Mouse (Mus musculus): ENCODE measurements around the gene Ccdc62. TPM values are rescaled to one million over a fixed set of nuclear protein-coding genes. Genes with fewer than 3 reads are reported as not detected.

Ccdc62 gene
- total RNA-seq, 2 experiments from 2014 or later, result 2.9 to 4.1 TPM

DNA sequence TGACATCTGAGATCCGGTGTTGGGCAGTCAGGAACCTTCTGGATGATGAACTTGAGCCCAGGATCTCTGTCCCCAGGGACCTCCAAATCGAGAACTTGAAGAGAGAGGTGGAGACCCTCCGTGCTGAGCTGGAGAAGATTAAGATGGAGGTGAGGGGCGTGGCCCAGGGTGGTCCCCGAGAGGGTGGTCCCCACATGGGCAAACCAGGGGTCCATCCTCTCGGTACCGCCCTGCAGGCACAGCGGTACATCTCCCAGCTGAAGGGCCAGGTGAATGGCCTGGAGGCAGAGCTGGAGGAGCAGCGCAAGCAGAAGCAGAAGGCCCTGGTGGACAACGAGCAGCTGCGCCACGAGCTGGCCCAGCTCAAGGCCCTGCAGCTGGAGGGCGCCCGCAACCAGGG, 66.2 kb downstream of the Ccdc62 start:
- peak overlapping the region; percentile 12 for H3K27ac ChIP-seq
- no peak for TF ChIP-seq CTCF (IDR thresholded peaks at IDR 0.05)
- no peak overlapping the region for H3K4me3 ChIP-seq

DNA sequence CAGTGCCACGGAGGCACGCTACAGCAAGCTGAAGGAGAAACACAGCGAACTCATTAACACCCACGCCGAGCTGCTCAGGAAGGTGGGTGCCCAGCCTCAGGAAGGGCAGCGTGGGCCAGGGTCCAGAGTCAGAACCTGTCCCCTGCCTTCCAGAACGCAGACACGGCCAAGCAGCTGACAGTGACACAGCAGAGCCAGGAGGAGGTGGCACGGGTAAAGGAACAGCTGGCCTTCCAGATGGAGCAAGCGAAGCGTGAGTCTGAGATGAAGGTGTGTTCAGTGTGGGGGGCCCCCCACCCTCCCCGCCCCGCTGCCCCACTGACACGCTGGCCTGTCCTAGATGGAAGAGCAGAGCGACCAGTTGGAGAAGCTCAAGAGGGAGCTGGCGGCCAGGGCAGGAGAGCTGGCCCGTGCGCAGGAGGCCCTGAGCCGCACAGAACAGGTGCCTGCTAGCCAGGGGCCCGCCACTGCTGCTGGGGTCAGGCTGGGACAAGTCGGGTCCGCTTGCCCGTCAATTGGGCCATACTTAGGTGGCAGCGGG, 66.8 kb downstream of the Ccdc62 start:
- intact Hi-C loops (cut with DNase I), result loop anchor here (5.0 kb wide), 1 partner anchor 170 kb away; no protein-coding TSS in a partner anchor
- peak in 1 of 2 experiments; percentile 44 for DNase-seq (ENCODE audit: extremely low spot score in 1 of 2, low spot score in 2 of 2)

More for the DNA sequence above, 66.2 kb downstream of the Ccdc62 start:
- intact Hi-C loops (cut with DNase I), result loop anchor here (5.0 kb wide), 1 partner anchor 169 kb away; no protein-coding TSS in a partner anchor
- DNase-seq (ENCODE audit: extremely low spot score in 1 of 2, low spot score in 2 of 2), result no peak

DNA sequence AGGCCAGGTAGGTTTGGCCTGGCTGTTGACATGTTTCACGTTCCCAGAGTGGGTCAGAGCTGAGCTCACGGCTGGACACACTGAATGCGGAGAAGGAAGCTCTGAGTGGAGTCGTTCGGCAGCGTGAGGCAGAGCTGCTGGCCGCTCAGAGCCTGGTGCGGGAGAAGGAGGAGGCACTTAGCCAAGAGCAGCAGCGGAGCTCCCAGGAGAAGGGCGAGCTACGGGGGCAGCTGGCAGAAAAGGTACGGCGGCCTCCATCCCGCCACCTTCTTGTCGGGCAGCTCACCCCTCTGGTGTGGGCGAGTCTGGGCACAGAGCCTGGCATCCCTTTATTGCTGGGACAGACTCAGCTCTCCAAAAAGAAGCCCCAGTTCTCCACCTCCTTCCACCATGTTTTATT, 67.3 kb downstream of the Ccdc62 start:
- intact Hi-C loops (cut with DNase I), result loop anchor here (5.0 kb wide), 1 partner anchor 171 kb away; no protein-coding TSS in a partner anchor
- Histone ChIP-seq H3K27ac (peak overlapping the region; percentile 64), H3K4me3 (no peak overlapping the region)
- TF ChIP-seq CTCF (IDR thresholded peaks at IDR 0.05), result no peak
- peak in 1 of 2 experiments; percentile 74 for DNase-seq (ENCODE audit: extremely low spot score in 1 of 2, low spot score in 2 of 2)

More for the DNA sequence above, 66.8 kb downstream of the Ccdc62 start:
- peak overlapping the region; percentile 64 for H3K27ac ChIP-seq
- no peak for TF ChIP-seq CTCF (IDR thresholded peaks at IDR 0.05)
- no peak overlapping the region for H3K4me3 ChIP-seq

DNA sequence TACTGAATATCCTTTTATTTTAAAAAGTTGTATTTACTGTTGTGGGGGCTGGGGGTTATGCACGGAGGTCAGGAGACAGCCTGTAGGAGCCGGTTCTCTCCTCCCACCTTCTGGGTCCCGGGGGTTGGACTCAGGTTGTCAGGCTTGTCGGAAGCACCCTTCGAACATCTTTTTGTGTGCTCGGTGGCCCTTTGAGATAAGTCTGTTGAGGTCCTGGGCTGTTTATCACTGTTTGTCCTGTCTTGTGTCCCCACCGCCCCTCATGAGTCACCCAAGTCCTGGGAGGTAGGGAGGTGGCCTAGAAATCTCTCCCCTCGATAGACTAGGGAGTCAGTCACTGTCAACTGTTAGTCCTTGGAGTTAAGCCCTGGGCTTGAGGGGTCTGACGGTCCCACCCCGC, 67.9 kb downstream of the Ccdc62 start:
- intact Hi-C loops (cut with DNase I), result loop anchor here (5.0 kb wide), 1 partner anchor 171 kb away; no protein-coding TSS in a partner anchor
- no peak for DNase-seq (ENCODE audit: extremely low spot score in 1 of 2, low spot score in 2 of 2)
- Histone ChIP-seq H3K4me3 (no peak overlapping the region), H3K27ac (peak overlapping the region; percentile 64; the same call in 1 of the 2 replicates)
- no peak for TF ChIP-seq CTCF (IDR thresholded peaks at IDR 0.05)

DNA sequence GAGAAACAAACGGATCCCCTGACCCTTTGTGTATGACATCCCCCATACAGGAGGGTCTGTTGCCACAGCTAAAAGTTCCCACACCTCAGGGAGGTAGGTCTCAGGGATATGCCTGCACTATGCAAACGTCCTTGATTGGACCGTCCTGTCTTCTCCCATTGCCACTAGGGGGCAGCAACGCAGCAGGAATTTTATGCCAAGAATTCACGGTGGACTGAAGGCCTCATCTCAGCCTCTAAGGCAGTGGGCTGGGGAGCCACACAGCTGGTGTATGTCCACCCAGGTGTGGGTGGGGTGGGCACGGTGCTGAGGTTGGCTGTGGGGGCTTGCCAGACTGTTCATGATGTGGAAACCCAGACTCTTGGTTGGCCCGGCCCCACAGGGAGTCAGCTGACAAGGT, 70.3 kb downstream of the Ccdc62 start:
- DNase-seq (ENCODE audit: extremely low spot score in 1 of 2, low spot score in 2 of 2), result peak; percentile 85 to 93
- intact Hi-C loops (cut with DNase I), result loop anchor here (1.0 to 10.0 kb wide), 2 partner anchors 84 to 284 kb away; no protein-coding TSS in a partner anchor
- TF ChIP-seq CTCF (IDR thresholded peaks at IDR 0.05), result peak; percentile 94

DNA sequence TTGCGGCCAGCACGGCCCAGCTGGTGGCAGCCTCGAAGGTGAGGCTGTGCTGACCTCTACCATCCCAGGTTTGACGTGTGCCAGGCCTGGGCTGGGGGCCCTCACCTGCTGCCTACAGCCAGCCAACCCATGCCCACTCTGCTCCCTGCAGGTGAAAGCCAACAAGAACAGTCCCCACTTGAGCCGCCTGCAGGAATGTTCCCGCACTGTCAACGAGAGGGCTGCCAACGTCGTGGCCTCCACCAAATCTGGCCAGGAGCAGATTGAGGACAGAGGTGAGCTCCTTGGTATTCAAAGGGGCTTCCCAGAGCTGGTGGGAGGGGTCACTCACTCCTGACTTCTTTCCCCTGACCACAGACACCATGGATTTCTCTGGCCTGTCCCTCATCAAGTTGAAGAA, 70.8 kb downstream of the Ccdc62 start:
- intact Hi-C loops (cut with DNase I), result loop anchor here (10.0 kb wide), 1 partner anchor 284 kb away; no protein-coding TSS in a partner anchor
- Histone ChIP-seq H3K27ac (peak overlapping the region; percentile 51; the same call in 1 of the 2 replicates), H3K4me3 (no peak overlapping the region)
- no peak for TF ChIP-seq CTCF (IDR thresholded peaks at IDR 0.05)
- no peak for DNase-seq (ENCODE audit: extremely low spot score in 1 of 2, low spot score in 2 of 2)

More for the DNA sequence above, 70.3 kb downstream of the Ccdc62 start:
- H3K27ac ChIP-seq, result no peak overlapping the region
- no peak overlapping the region for H3K4me3 ChIP-seq

DNA sequence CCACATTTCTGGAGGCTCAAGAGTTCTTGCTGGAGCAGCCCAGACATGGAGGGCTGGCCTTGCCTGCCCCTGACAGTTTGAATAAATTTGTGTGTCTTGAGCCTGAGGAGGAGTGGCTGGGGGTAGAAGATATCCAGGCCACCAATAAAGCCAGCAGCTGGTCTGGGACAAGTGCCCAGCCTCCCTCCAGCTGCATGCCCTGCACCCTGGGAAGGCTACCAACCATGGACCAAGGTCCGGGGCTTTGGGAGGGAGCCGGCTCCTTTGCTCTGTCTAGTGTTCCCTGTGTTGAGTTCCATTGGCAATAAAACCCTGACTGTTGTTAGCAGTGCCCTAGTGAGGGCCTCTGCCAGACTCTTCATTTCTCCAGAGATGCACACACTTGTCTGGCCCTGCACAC, 72.4 kb downstream of the Ccdc62 start:
- DNase-seq (ENCODE audit: extremely low spot score in 1 of 2, low spot score in 2 of 2), result peak in 1 of 2 experiments; percentile 56
- no peak overlapping the region for H3K4me3 ChIP-seq
- intact Hi-C loops (cut with DNase I), result loop anchor here (10.0 kb wide), 1 partner anchor 282 kb away; no protein-coding TSS in a partner anchor
- TF ChIP-seq CTCF (IDR thresholded peaks at IDR 0.05), result no peak
- H3K27ac ChIP-seq, result peak overlapping the region; percentile 29

DNA sequence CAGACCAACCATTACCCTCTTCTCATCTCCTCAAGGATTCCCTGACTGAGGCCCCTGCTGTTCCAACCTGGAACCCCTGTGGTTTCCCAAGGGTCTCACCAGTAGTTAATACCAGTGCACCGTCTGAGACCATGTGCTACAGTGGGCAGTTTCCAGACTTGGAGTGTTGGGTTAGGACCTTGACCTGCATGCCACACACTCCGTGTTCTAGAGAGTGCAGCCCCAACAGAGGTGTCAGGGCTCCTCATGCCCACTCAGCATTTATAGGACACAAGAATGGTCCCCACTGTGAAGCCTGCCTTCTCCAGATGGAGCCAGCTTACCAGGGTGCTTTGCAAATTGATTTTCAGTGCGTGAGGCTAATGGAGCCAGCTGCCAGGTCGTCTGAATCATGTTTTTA, 72.9 kb downstream of the Ccdc62 start:
- H3K4me3 ChIP-seq, result no peak overlapping the region
- H3K27ac ChIP-seq, result peak overlapping the region; percentile 29; the same call in 1 of the 2 replicates
- no peak for TF ChIP-seq CTCF (IDR thresholded peaks at IDR 0.05)
- DNase-seq (ENCODE audit: extremely low spot score in 1 of 2, low spot score in 2 of 2), result no peak
- intact Hi-C loops (cut with DNase I), result loop anchor here (10.0 kb wide), 1 partner anchor 281 kb away; no protein-coding TSS in a partner anchor

DNA sequence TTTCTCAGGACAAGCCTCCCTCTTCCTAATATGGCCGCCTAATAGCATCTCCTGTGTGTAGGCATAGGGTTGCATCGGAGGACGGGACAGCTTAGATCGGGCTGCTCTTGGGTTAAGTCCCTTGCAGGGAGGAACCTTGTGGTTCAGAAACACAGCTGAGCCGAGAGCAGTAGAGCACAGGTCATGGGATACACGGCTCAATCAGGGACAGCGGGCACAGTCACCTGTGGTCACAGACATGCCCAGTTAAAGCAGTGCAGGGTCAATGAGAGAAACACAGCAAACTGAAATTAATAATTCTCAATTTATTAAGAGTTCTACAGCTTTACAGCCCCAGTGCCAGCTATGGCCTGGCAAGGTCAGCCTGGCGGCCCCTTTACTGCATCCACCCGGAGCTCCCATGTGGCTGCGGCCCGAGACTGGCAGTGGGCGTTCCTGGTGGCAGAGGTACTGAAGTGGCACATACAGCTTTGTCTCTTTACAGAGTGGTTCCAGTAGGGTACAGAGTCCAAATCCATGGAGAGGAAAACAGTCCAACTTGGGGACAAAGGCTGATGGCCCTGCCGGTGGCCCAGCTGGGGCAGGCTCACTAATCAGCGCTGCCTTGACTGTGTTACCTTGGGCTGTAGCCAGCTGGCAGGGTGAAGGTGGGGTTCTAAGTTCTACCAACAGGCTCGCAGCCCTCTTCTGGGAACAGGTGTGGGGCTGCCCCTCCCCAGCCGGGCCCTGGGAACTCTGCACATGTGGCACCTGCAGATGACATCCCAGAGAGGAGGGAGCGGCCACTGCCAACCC, 74.1 kb downstream of the Ccdc62 start:
- H3K4me3 ChIP-seq, result no peak overlapping the region

DNA sequence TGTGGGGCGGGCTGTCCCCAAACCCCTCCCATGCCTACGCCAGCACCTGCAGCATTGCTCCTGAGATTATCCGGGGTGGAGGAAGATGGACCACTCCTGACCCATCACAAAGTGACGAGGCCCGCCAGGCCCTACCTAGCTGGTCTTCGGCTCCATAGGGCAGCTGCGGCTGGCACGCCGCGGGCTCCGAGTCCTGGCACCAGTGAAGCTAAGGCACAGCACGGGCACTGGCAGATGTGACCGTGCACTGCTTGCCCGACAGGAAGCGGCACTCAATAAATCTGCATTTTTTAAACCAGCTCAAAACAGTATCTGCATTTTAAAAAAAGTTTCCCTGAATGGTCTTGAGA, 74.6 kb downstream of the Ccdc62 start:
- Histone ChIP-seq H3K27ac (peak overlapping the region; percentile 53), H3K4me3 (no peak overlapping the region)
- no peak for TF ChIP-seq CTCF (IDR thresholded peaks at IDR 0.05)
- no peak for DNase-seq (ENCODE audit: extremely low spot score in 1 of 2, low spot score in 2 of 2)
- intact Hi-C loops (cut with DNase I), result loop anchor here (10.0 kb wide), 1 partner anchor 280 kb away; no protein-coding TSS in a partner anchor

More for the DNA sequence above, 74.1 kb downstream of the Ccdc62 start:
- H3K27ac ChIP-seq, result peak overlapping the region; percentile 53
- no peak for TF ChIP-seq CTCF (IDR thresholded peaks at IDR 0.05)
- no peak for DNase-seq (ENCODE audit: extremely low spot score in 1 of 2, low spot score in 2 of 2)
- intact Hi-C loops (cut with DNase I), result loop anchor here (10.0 kb wide), 1 partner anchor 280 kb away; no protein-coding TSS in a partner anchor

DNA sequence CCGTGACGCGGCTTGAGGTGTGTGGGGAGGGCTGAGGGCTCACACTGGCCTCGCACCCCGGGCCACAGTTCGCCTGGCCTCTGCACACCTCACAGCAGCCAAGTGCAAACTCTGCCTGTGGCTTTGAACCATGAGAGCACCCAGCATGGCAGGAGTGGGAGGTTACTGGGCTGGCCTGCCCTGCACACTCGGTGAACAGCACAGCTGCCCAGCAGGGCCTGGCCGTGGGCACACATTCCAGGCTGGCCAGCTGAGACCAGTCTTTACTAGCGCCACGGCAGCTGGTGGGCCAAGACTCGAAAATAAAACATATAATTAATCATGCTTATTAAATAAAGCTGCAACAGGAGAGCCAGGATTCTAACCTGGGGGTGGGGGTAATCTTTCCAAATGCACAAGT, 75.1 kb downstream of the Ccdc62 start:
- intact Hi-C loops (cut with DNase I), result loop anchor here (10.0 kb wide), 1 partner anchor 279 kb away; no protein-coding TSS in a partner anchor
- no peak for DNase-seq (ENCODE audit: extremely low spot score in 1 of 2, low spot score in 2 of 2)

More for the DNA sequence above, 75.1 kb downstream of the Ccdc62 start:
- TF ChIP-seq CTCF (IDR thresholded peaks at IDR 0.05), result no peak
- Histone ChIP-seq H3K27ac (no peak overlapping the region), H3K4me3 (no peak overlapping the region)
